Mouse (Mus musculus) megakaryocyte, embryonic 14.5 days (primary cell): ENCODE results near the gene Fn1. TPM values are rescaled to one million over a fixed set of nuclear protein-coding genes. Genes with fewer than 3 reads are reported as not detected.
A peak's percentile ranks its signal among the peaks of the same experiment; 100 is the strongest.

Experiments
- H3K27me3 ChIP-seq: replicated peaks from 2 replicates; pipeline ENCODE3; 2012; ENCODE audit warnings: inconsistent platforms
- H3K36me3 ChIP-seq: replicated peaks from 2 replicates; pipeline ENCODE3; 2012; ENCODE audit warnings: low read length, inconsistent platforms, mixed read lengths
- H3K4me1 ChIP-seq: 2 replicates; pipeline ENCODE4 v1.6.1; 2012; ENCODE audit warnings: inconsistent platforms
- H3K4me3 ChIP-seq: replicated peaks from 2 replicates; pipeline ENCODE3; 2012; ENCODE audit warnings: moderate library complexity, mild to moderate bottlenecking, inconsistent platforms
- H3K9me3 ChIP-seq: 2 replicates; pipeline ENCODE4 v1.6.1; 2012; ENCODE audit warnings: inconsistent platforms
- FLI1 ChIP-seq: IDR thresholded peaks from 2 replicates; pipeline ENCODE4 v1.6.1; 2012; ENCODE audit warnings: low read length, inconsistent platforms, mixed read lengths
- GATA1 ChIP-seq: IDR thresholded peaks from 3 replicates; pipeline ENCODE4 v1.6.1; 2012; ENCODE audit warnings: mixed read lengths, low read length, inconsistent platforms, borderline replicate concordance
- polyA plus RNA-seq: library from polyadenylated mRNA; stranded (reverse); fragments of >175 nt; gene quantifications from 2 replicates; pipeline ENCODE4 v1.2.3, GENCODE M21; 2012; ENCODE audit warnings: low replicate concordance; ENCODE audit not compliant: insufficient read depth

Gene Fn1
- polyA plus RNA-seq, result 5.3 TPM in 1 of 2 replicates, not detected in the other

DNA sequence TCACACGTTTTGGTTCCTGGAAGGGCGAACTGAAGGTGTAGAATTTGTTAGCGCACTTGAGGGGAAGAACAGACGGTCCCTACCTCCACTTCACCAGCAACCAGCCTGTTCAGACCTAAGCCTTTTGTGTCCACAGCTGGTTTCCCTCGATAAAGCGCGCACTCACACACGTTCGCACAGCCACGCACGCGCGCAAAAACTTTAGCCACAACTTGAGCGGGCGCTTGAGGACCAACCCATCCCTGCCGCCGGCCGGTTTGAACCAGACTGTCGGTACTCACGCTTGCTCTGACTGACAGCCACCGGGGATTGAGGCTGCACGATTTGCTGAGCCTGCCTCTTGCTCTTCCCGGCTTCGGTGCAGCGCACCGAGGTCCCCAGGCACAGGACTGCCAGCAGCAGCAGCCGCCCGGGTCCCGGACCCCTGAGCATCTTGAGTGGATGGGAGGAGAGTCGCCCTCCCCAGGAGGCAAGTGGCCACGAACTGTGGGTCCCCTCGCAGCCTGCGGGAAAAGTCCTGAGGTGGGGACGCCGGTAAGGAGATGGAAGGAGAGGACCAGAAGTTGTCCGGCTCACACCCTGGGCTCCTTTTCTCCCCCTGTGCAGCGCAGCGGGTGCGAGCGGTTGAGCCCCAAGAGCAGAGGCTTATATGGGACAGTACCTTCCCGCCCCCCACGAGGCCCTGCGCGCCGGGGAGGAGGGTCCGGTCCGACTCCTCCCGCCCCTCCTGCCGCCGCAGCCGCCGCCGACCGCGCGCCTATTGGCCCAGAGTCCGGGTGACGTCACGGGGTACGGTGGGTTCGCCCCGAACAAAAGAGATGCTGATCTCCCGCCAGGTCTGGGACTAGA is at the start of gene Fn1:
Fn1 (minus strand) TSS at position 650 of the 849 bp plus-strand sequence.
- no peak for TF ChIP-seq FLI1
- no peak for TF ChIP-seq GATA1
- H3K9me3 ChIP-seq, result no peaks in the 10 kb centered on the region
- H3K4me3 ChIP-seq, result peak within 1 kb of the TSS; percentile 91
- H3K36me3 ChIP-seq, result no peaks in the 10 kb centered on the region
- peaks cover 17% of the 10 kb centered on the region for H3K4me1 ChIP-seq
- H3K27me3 ChIP-seq, result peaks cover 33% of the 10 kb centered on the region

DNA sequence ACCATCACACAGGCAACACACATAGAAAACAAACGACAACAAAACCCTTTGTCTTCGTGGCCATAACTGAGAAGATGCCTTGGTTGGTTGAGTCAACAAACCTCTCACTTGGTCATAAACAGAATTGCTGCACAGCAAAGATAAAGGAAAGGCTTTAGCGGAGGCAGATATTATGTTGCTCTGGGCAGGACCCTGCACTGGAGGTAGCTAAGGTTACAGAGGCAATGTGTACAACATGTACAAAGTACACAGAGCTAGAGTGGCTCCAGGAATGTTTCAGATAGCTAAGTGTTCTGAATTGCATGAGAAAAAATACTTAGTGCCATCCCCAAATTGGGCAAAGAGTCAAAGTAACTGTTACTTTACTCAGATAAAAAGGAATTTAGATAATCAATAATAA is 43.1 kb upstream of the Fn1 start:
- Histone ChIP-seq H3K4me3 (no peak overlapping the region), H3K36me3 (no peaks in the 10 kb centered on the region), H3K27me3 (no peaks in the 10 kb centered on the region), H3K4me1 (no peaks in the 10 kb centered on the region), H3K9me3 (0 out of 2 replicates have a peak, but pooled peaks cover 4% of the 10 kb centered on the region)
- no peak for TF ChIP-seq FLI1
- no peak for TF ChIP-seq GATA1

DNA sequence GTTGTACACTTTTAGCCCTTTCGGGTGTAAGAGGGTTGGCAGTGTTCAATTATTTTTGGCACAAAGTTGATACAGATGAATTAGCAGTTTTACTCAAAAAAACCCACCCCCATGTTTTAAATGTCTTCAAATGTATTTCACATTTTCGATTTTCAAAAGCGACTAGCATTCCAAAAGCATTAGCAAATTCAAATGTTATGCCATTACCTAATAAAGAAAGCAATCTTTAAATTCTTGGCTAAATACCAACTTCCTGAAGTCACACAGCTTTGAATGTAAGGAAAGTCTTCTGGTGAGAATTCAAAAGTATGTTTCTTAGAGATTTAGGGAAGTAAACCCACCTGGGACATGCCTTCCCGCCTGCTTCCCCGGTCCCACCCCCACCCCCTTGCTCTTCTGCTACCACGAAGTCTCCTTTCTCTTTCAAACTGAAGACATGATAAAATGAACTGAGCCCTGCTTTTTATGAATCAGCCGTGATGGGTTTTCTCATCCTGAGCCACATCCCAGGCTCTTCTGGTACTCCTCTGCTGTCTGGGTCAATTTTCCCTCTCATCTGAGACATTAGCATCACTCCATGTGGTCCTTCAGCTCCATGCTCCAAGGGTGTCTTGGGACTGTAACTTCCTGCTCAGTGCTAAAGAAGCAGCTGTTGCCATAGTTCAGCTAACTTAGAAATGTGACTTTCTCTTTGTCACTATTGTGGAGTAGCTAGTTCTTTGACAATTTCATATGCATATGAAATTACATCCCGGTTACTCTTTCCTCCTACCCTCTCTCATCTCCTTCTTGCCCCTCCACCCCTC is 38.7 kb upstream of the Fn1 start:
- TF ChIP-seq FLI1 (no peak), GATA1 (no peak)
- H3K27me3 ChIP-seq, result no peaks in the 10 kb centered on the region
- peaks cover 11% of the 10 kb centered on the region; the same call in 1 of the 2 replicates for H3K9me3 ChIP-seq
- no peak overlapping the region for H3K4me3 ChIP-seq
- no peaks in the 10 kb centered on the region for H3K36me3 ChIP-seq
- no peaks in the 10 kb centered on the region for H3K4me1 ChIP-seq

DNA sequence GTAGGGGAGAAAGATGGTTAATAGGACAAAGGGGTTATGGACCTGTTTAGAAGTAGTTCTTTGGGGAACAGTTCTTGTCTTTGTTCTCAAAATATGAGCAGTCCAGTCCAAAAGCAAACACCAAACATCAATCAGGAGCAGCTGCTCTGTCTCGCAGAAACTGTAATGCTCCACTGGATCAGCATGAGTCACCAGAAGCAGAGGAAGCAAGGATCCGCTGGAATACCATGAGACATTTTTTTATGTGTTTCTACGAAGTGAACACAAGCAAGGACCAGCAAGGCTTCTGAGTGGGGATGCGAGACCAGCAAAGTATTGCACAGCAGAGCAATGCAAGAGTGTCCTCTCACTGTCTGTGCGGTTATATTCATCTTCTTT is 35.9 kb upstream of the Fn1 start:
- Histone ChIP-seq H3K27me3 (no peaks in the 10 kb centered on the region), H3K9me3 (peaks cover 9% of the 10 kb centered on the region; the same call in 1 of the 2 replicates), H3K4me1 (no peaks in the 10 kb centered on the region), H3K4me3 (no peak overlapping the region), H3K36me3 (no peaks in the 10 kb centered on the region)
- no peak for TF ChIP-seq FLI1
- no peak for TF ChIP-seq GATA1

DNA sequence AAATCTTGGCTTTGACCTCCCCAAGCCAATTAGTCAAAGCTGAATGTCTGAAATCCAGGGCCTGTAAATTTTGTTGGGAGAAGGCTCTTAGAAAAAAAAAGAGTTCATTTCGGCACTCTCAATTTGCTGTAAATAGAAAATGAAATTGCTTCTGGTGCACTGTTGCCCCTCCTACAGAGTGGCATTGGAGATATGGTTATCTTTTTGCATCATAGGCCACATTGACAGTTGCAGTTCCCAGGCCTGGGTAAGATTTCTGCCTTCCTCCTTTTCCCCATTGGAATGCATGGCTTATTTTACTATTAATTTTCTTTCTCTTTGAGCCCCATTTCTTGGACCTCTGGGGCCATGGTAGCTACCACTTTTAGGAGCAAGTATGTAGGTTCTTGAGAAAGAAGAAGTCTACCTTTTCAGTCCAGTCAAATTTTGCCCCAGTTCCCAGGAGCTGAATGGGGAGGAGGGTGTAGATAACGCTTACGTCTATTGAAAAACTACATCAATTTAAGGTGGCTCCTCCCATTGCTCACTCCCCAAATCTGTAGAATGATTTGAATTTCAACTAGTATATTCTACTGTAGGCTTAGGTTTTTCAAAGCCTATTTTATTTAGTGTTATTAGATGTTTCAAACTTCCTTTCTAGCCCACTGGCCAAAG is 35.4 kb upstream of the Fn1 start:
- TF ChIP-seq FLI1 (no peak), GATA1 (no peak)
- Histone ChIP-seq H3K4me1 (no peaks in the 10 kb centered on the region), H3K36me3 (no peaks in the 10 kb centered on the region), H3K9me3 (peaks cover 9% of the 10 kb centered on the region; the same call in 1 of the 2 replicates), H3K4me3 (no peak overlapping the region), H3K27me3 (no peaks in the 10 kb centered on the region)

DNA sequence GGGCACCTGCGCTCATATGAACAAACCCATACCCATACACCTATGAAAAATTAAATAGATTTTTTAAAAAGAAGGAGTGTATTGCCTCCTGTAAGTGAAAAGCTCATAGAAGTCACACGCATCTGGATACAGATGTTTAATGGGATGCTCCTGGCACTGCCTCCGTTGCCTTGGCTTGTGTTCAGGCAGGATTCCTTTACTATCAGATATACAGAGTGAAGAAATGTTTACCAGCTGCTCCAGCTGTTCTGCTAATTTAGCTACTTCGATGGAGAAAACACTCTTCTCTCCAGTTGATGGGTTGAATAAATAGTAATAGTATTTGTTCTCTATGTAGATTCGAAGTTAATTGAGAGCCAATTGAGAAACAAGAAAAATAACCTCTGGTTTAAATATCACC is 33.8 kb upstream of the Fn1 start:
- H3K27me3 ChIP-seq, result no peaks in the 10 kb centered on the region
- no peak overlapping the region for H3K4me3 ChIP-seq
- TF ChIP-seq FLI1, result no peak
- no peak for TF ChIP-seq GATA1
- no peaks in the 10 kb centered on the region for H3K36me3 ChIP-seq
- H3K4me1 ChIP-seq, result no peaks in the 10 kb centered on the region
- H3K9me3 ChIP-seq, result peaks cover 9% of the 10 kb centered on the region; the same call in 1 of the 2 replicates

DNA sequence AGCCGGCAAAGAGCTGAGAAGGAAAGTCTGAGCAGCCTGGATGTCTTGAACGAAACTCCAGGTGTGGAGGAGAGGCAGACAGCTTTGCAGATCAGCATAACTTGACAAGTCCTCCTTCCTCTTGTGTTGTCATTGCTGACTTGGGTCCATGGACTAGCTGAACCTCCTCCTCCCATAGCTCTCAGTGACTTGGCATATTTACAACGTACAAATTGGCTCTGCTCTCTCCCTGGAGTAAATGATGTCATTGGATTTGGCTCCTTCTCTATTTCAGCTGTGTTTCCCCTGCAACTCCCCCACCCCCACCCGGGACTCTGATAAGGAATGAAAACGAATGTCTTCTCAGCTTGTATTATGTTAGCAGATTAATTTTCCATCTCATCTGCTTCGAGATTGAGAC is 30.7 kb upstream of the Fn1 start:
- no peaks in the 10 kb centered on the region for H3K27me3 ChIP-seq
- peak overlapping the region; percentile 26 for H3K4me3 ChIP-seq
- no peaks in the 10 kb centered on the region for H3K36me3 ChIP-seq
- H3K4me1 ChIP-seq, result no peaks in the 10 kb centered on the region
- H3K9me3 ChIP-seq, result 0 out of 2 replicates have a peak, but pooled peaks cover 5% of the 10 kb centered on the region
- TF ChIP-seq GATA1 (no peak), FLI1 (no peak)

DNA sequence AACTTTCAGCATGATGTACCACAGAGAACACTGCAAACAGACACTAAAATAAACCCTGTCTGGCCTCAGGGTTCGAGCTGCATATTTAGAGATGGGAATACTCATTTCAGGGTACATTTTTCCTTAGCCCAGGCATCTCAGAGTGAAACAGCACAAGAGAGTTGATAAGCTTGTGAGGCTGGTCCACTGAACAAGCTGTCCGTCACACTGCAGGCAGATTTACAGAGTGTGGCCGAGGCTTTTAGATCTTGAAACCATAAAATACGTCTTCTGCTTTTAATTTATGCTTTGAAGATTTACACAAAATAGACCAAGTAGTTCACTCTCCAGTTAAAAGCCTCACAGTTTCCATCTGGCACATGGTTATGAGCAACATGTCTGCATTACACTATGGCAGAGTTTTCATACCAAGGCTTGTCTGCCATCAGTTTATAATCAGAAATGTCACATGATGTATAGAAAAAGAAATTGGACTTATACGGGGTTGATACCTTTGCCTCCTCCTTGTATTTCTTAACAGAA is 29.3 kb upstream of the Fn1 start:
- H3K9me3 ChIP-seq, result 0 out of 2 replicates have a peak, but pooled peaks cover 2% of the 10 kb centered on the region
- no peak for TF ChIP-seq GATA1
- no peak for TF ChIP-seq FLI1
- no peaks in the 10 kb centered on the region for H3K27me3 ChIP-seq
- H3K4me1 ChIP-seq, result no peaks in the 10 kb centered on the region
- H3K36me3 ChIP-seq, result no peaks in the 10 kb centered on the region
- no peak overlapping the region for H3K4me3 ChIP-seq

DNA sequence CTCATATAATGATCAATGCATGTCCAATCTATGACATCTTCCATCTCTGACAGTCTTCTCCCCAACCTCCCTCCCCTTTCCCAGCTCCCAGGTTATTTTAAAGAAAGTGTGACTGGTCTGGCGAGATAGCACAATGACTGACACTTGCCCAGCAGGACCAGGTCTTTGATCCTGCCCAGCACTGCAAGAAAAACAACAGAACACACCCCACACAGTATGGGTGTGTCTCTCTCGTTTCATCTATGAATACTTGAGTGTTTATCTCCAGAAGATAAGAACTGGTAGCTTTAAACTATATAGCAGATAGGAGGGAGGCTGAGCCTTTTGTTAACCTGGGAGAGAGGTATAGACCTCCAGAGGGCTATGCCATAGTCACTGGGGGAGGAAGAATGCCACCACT is 28.3 kb upstream of the Fn1 start:
- Histone ChIP-seq H3K4me1 (no peaks in the 10 kb centered on the region), H3K4me3 (no peak overlapping the region), H3K27me3 (no peaks in the 10 kb centered on the region), H3K36me3 (no peaks in the 10 kb centered on the region), H3K9me3 (0 out of 2 replicates have a peak, but pooled peaks cover 2% of the 10 kb centered on the region)
- TF ChIP-seq FLI1, result no peak
- no peak for TF ChIP-seq GATA1
